ENCODE assay signal across 25 mouse cellular contexts in the genomic region with DNA sequence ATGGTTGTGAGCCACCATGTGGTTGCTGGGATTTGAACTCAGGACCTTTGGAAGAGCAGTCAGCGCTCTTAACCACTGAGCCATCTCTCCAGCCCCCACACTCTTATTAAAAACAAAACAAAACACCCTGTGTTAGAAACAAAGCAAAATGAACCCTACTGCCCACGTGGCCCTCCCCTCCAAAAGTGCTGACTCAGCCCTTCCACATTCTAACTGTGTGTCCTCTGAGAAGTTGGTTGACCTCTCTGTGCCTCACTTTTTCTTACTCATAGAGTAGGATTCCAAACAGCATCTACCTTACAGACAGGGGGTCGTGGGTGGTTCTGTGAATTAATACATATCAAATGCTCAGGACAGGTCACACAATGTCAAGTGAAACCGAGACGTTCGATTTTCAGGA. TPM values are rescaled to one million over a fixed set of nuclear protein-coding genes. Genes with fewer than 3 reads are reported as not detected.
A peak's percentile ranks its signal among the peaks of the same experiment; 100 is the strongest.
DNase-seq lines count a peak whose midpoint lies in the region; ATAC-seq and TF ChIP-seq lines count a peak whose summit lies in the region.
"Had no signal": no experiment of that assay in that cellular context is flagged by ENCODE, and none has a peak within 500 bp of the region (broad histone marks: within the 10 kb centered on the region; RNA-seq: fewer than 3 reads in every experiment).

No protein-coding gene starts in this region.

- H3K4me1 ChIP-seq in liver, embryonic 12.5 days, result peaks cover 96% of the 10 kb centered on the region
- H3K4me1 ChIP-seq in liver, postnatal 0 days (ENCODE audit: insufficient read depth), result peaks cover 32% of the 10 kb centered on the region
- H3K4me1 ChIP-seq in midbrain, embryonic 11.5 days (ENCODE audit: control insufficient read depth, insufficient read depth, low read length), result peaks cover 5% of the 10 kb centered on the region
- peaks cover 2% of the 10 kb centered on the region for H3K4me1 ChIP-seq in midbrain, postnatal 0 days (ENCODE audit: insufficient read depth, low read length)
- peaks cover 2% of the 10 kb centered on the region in 2 experiments; a peak in 2 of 4 replicates for H3K4me1 ChIP-seq in ES-E14 (ENCODE audit: control insufficient read depth in 2 of 2, insufficient read depth in 2 of 2, low read length in 2 of 2, poor library complexity in 1 of 2)

- in situ Hi-C loops in ES-E14 (cut with MboI; ENCODE audit: low sequenced_read_pairs in 2 of 2, unreplicated experiment in 2 of 2), result loop anchor here in 1 of 2 experiments (10.0 kb wide), 1 partner anchor 55 kb away; a partner anchor contains a TSS

- no peak for TF ChIP-seq CTCF in liver, postnatal 0 days (IDR thresholded peaks at IDR 0.05; ENCODE audit: low read depth)
- no peak for TF ChIP-seq CTCF in midbrain, postnatal 0 days (IDR thresholded peaks at IDR 0.05)

- WGBS in liver, embryonic 12.5 days (ENCODE audit: insufficient replicate concordance), result 66% methylated on average over 6 of the region's 6 CpGs
- 70% methylated on average over 6 of the region's 6 CpGs for WGBS in liver, postnatal 0 days (ENCODE audit: insufficient replicate concordance)
- 88% methylated on average over 6 of the region's 6 CpGs for WGBS in midbrain, embryonic 11.5 days
- WGBS in midbrain, postnatal 0 days, result 86% methylated on average over 6 of the region's 6 CpGs

- H3K27ac ChIP-seq in liver, embryonic 12.5 days, result peak overlapping the region; percentile 62; the same call in 1 of the 2 replicates
- no peak overlapping the region for H3K27ac ChIP-seq in liver, postnatal 0 days (ENCODE audit: low read depth)
- H3K27ac ChIP-seq in midbrain, embryonic 11.5 days (ENCODE audit: low read depth, low read length), result no peak overlapping the region
- H3K27ac ChIP-seq in midbrain, postnatal 0 days (ENCODE audit: low read depth, low read length), result no peak overlapping the region
- no peak overlapping the region for H3K27ac ChIP-seq in ES-E14 (ENCODE audit: insufficient read depth, low read depth, low read length, poor library complexity, severe bottlenecking)
- H3K27ac ChIP-seq: embryonic facial prominence, embryonic 12.5 days; forebrain, embryonic 13.5 days; forebrain, embryonic 15.5 days had no signal

- no peak for TF ChIP-seq EP300 in liver, postnatal 0 days (IDR thresholded peaks at IDR 0.05; ENCODE audit: low read depth)

- no peak overlapping the region for H3K9ac ChIP-seq in liver, embryonic 12.5 days
- H3K9ac ChIP-seq in liver, postnatal 0 days (replicated peaks), result no peak overlapping the region
- H3K9ac ChIP-seq in midbrain, embryonic 11.5 days (ENCODE audit: low read length), result no peak overlapping the region
- H3K9ac ChIP-seq in midbrain, postnatal 0 days (replicated peaks; ENCODE audit: low read length, poor library complexity, severe bottlenecking), result no peak overlapping the region
- no peak overlapping the region for H3K9ac ChIP-seq in ES-E14 (ENCODE audit: insufficient read depth, low read depth, low read length, poor library complexity, severe bottlenecking)
- H3K9ac ChIP-seq: embryonic facial prominence, embryonic 12.5 days; forebrain, embryonic 13.5 days; forebrain, embryonic 15.5 days; forebrain, postnatal 0 days had no signal

- no peak overlapping the region; the same call in 1 of the 2 replicates for H3K4me2 ChIP-seq in liver, embryonic 12.5 days
- no peak overlapping the region for H3K4me2 ChIP-seq in liver, postnatal 0 days (ENCODE audit: low read depth, low read length)
- H3K4me2 ChIP-seq in midbrain, embryonic 11.5 days, result no peak overlapping the region
- no peak overlapping the region for H3K4me2 ChIP-seq in midbrain, postnatal 0 days (ENCODE audit: low read depth, low read length, poor library complexity, severe bottlenecking)
- H3K4me2 ChIP-seq: embryonic facial prominence, embryonic 12.5 days; forebrain, embryonic 13.5 days; forebrain, embryonic 15.5 days had no signal

- ATAC-seq in liver, embryonic 12.5 days, result no peak
- no peak for ATAC-seq in liver, postnatal 0 days
- no peak for ATAC-seq in midbrain, embryonic 11.5 days (ENCODE audit: low FRiP score)
- ATAC-seq in midbrain, postnatal 0 days (ENCODE audit: low FRiP score), result no peak
- ATAC-seq: activated CD4-positive, CD25-positive, alpha-beta regulatory T cell, adult 4 months; forebrain, embryonic 13.5 days; forebrain, embryonic 15.5 days; forebrain, postnatal 0 days; Patski had no signal

- H3K27me3 ChIP-seq in liver, embryonic 12.5 days (replicated peaks), result no peaks in the 10 kb centered on the region
- no peaks in the 10 kb centered on the region for H3K27me3 ChIP-seq in liver, postnatal 0 days (ENCODE audit: insufficient read depth, low read length)
- H3K27me3 ChIP-seq in midbrain, embryonic 11.5 days (ENCODE audit: control insufficient read depth, insufficient read depth, low read length), result peaks cover 8% of the 10 kb centered on the region; the same call in 1 of the 2 replicates
- 0 out of 2 replicates have a peak, but pooled peaks cover 7% of the 10 kb centered on the region for H3K27me3 ChIP-seq in midbrain, postnatal 0 days (ENCODE audit: insufficient read depth, low read length)
- H3K27me3 ChIP-seq: embryonic facial prominence, embryonic 12.5 days; forebrain, embryonic 15.5 days; Patski had no signal

- no peaks in the 10 kb centered on the region for H3K9me3 ChIP-seq in liver, embryonic 12.5 days (replicated peaks)
- no peaks in the 10 kb centered on the region for H3K9me3 ChIP-seq in liver, postnatal 0 days (ENCODE audit: low read length)
- no peaks in the 10 kb centered on the region for H3K9me3 ChIP-seq in midbrain, embryonic 11.5 days (ENCODE audit: control insufficient read depth, low read length)
- no peaks in the 10 kb centered on the region for H3K9me3 ChIP-seq in midbrain, postnatal 0 days (ENCODE audit: low read length)
- H3K9me3 ChIP-seq in ES-E14 (ENCODE audit: control insufficient read depth, insufficient read depth, low read depth, low read length), result no peaks in the 10 kb centered on the region
- H3K9me3 ChIP-seq: embryonic facial prominence, embryonic 10.5 days; embryonic facial prominence, embryonic 12.5 days; forebrain, embryonic 13.5 days; forebrain, embryonic 15.5 days had no signal

- H3K36me3 ChIP-seq in liver, embryonic 12.5 days, result no peaks in the 10 kb centered on the region
- no peaks in the 10 kb centered on the region for H3K36me3 ChIP-seq in liver, postnatal 0 days (replicated peaks; ENCODE audit: insufficient read depth, low read length)
- H3K36me3 ChIP-seq in midbrain, embryonic 11.5 days (ENCODE audit: control insufficient read depth, insufficient read depth, low read length), result no peaks in the 10 kb centered on the region
- H3K36me3 ChIP-seq in midbrain, postnatal 0 days (ENCODE audit: insufficient read depth, low read length), result no peaks in the 10 kb centered on the region
- no peaks in the 10 kb centered on the region for H3K36me3 ChIP-seq in ES-E14 (ENCODE audit: control insufficient read depth, insufficient read depth, low read length, poor library complexity, severe bottlenecking)
- H3K36me3 ChIP-seq: embryonic facial prominence, embryonic 10.5 days; embryonic facial prominence, embryonic 12.5 days; forebrain, embryonic 15.5 days had no signal

- no peak for DNase-seq in liver, postnatal 0 days
- peak; percentile 39 for DNase-seq in midbrain, embryonic 11.5 days (ENCODE audit: low spot score, missing footprints)
- no peak for DNase-seq in midbrain, postnatal 0 days (ENCODE audit: low spot score)
- DNase-seq in ES-E14 (ENCODE audit: low read depth, low spot score) (no peak), R1 (ENCODE audit: low read depth, low spot score) (peak; percentile 18)
- no peak for DNase-seq in testis, postnatal 10 days (ENCODE audit: low spot score)
- DNase-seq in T-cell, adult 2 months (ENCODE audit: low spot score), result no peak
- DNase-seq: adrenal gland, adult 8-10 months; adrenal gland, postnatal 14 days; adrenal gland, postnatal 36 days; cerebellum, adult 11-12 months; cerebellum, adult 2 months; cerebellum, adult 9-10 months; cerebellum, postnatal 10 days; cerebellum, postnatal 25 days; forebrain, postnatal 0 days had no signal

- H3K4me3 ChIP-seq in liver, embryonic 12.5 days, result no peak overlapping the region
- no peak overlapping the region for H3K4me3 ChIP-seq in liver, postnatal 0 days (ENCODE audit: low read depth, low read length)
- H3K4me3 ChIP-seq in midbrain, embryonic 11.5 days (ENCODE audit: low read depth, low read length), result no peak overlapping the region
- no peak overlapping the region for H3K4me3 ChIP-seq in midbrain, postnatal 0 days (ENCODE audit: low read depth, low read length)
- H3K4me3 ChIP-seq in ES-E14 (ENCODE audit: insufficient read depth in 1 of 2, low read depth in 1 of 2, low read length in 2 of 2, poor library complexity in 1 of 2, severe bottlenecking in 1 of 2), result no peak overlapping the region
- H3K4me3 ChIP-seq: embryonic facial prominence, embryonic 10.5 days; embryonic facial prominence, embryonic 12.5 days; forebrain, embryonic 13.5 days; forebrain, embryonic 15.5 days had no signal

TF ChIP-seq in ES-E14, 5 proteins besides CTCF, POLR2A, EP300 and RAD21:
- TF ChIP-seq MAFK (IDR thresholded peaks at IDR 0.05; ENCODE audit: insufficient read depth, low read depth, low read length) (peak; percentile 98), ZC3H11A (IDR thresholded peaks at IDR 0.05; ENCODE audit: borderline replicate concordance, low read depth, low read length) (no peak)
TF ChIP-seq in ES-E14: peak in this region for 1.

RNA-seq across cellular contexts. Expression of a gene that starts 37.0 kb away (rescaled TPM):
- polyA plus RNA-seq in liver, embryonic 12.5 days (2016; fragmentation: Nextera tagmentation; extraction: Ambion mirVana), result not detected in 2 replicates
- not detected in 2 replicates for polyA plus RNA-seq in liver, postnatal 0 days (2015; fragmentation: Nextera tagmentation; extraction: Ambion mirVana)
- polyA plus RNA-seq in midbrain, embryonic 11.5 days (2014; fragmentation: Nextera tagmentation; extraction: Ambion mirVana), result not detected in 2 replicates
- not detected in 2 replicates for total RNA-seq in midbrain, postnatal 0 days (2014; rRNA removed)
- polyA plus RNA-seq in midbrain, postnatal 0 days (2015; fragmentation: Nextera tagmentation; extraction: Ambion mirVana), result not detected in 2 replicates
- 1.5 and 2.3 TPM in 2 replicates for total RNA-seq in ES-E14 (2012; rRNA removed)
- total RNA-seq: forebrain, postnatal 0 days had no signal
- polyA plus RNA-seq: activated CD4-positive, CD25-positive, alpha-beta regulatory T cell, adult 4 months; embryonic facial prominence, embryonic 12.5 days; embryonic facial prominence, embryonic 14.5 days; forebrain, embryonic 11.5 days; forebrain, embryonic 13.5 days; forebrain, embryonic 15.5 days; forebrain, postnatal 0 days had no signal

RNA-seq across cellular contexts. Expression of a gene that starts 58.1 kb away (rescaled TPM):
- polyA plus RNA-seq in liver, embryonic 12.5 days (2016; fragmentation: Nextera tagmentation; extraction: Ambion mirVana), result 11.7 and 12.9 TPM in 2 replicates
- 1.8 and 2.9 TPM in 2 replicates for polyA plus RNA-seq in liver, postnatal 0 days (2015; fragmentation: Nextera tagmentation; extraction: Ambion mirVana)
- 3.9 and 4.0 TPM in 2 replicates for polyA plus RNA-seq in midbrain, embryonic 11.5 days (2014; fragmentation: Nextera tagmentation; extraction: Ambion mirVana)
- 10.4 and 12.7 TPM in 2 replicates for total RNA-seq in midbrain, postnatal 0 days (2014; rRNA removed)
- polyA plus RNA-seq in midbrain, postnatal 0 days (2015; fragmentation: Nextera tagmentation; extraction: Ambion mirVana), result 0.97 and 1.2 TPM in 2 replicates
- 6.8 and 8.7 TPM in 2 replicates for total RNA-seq in ES-E14 (2012; rRNA removed)
- polyA plus RNA-seq: activated CD4-positive, CD25-positive, alpha-beta regulatory T cell, adult 4 months had no signal

Comparison
In these comparisons a context has a peak if more than half of its experiments do, and no peak if none do; other contexts are left out.
1. DNase-seq: peak in midbrain, embryonic 11.5 days (single experiment) and R1 (single experiment); none in liver, postnatal 0 days (single experiment), midbrain, postnatal 0 days (single experiment), ES-E14 (single experiment), testis, postnatal 10 days (single experiment) and T-cell, adult 2 months (single experiment).